Mouse (Mus musculus): ENCODE measurements around the gene Kctd17.
A peak's percentile ranks its signal among the peaks of the same experiment; 100 is the strongest.

Gene Kctd17

DNA sequence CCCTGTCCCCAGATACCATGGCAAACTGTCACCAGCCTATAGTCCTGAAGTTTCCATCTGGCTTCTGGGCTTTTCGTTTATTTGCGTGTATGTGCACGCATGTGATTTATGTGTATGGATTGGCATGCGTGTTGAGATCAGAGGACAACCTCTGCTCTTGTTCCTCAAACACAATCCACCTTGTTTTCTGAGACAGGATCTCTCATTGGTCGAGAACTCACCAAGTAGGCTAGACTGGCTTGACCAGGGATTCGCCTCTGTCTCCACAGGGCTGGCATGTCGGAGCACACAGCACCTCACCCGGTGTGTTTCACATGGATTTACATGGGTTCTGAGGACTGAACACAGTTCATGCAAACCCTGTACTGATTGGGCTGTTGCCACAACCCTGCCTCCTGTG, 14.2 kb upstream of the Kctd17 start:
- DNase-seq (ENCODE audit: low spot score in 2 of 2): no peak

DNA sequence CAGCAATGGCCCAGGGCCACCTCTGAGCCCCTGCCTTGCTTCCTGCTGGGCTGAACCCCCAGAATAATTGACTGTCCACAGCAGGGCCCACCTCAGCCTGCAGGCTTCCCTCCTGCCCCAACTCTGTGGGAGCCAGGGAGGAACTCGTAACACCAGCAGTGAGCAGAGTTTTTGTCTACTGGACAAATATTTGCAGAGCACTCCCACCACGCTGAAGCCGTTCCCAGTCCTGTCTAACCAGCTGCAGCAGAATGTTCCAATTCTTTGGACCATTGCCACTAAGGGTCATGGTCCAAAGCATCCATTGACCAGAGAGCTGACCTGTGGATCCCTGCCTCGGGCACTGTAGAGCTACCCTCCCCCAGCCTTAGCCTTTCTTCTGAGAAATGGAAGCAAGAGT, 11.4 kb upstream of the Kctd17 start:
- no peak for DNase-seq (ENCODE audit: low spot score in 2 of 2)

DNA sequence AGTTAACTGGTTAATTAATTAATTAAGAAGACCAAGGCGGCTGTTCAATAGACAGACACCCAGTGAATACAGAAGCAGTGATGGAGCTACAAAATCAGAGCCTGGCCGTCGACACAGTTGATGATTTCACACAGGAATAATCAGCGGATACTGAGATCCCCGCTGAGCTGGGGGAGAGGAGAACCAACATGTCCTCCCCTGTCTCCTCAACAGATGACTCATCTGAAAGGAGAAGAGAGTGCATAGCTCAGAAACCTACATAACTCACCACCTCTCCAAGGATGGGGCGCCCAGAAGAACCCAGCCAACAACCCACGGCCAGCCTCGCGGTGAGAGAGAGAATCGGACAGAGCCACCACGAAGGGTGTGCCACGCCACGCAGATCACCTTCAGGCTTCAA, 8.0 kb upstream of the Kctd17 start:
- no peak for DNase-seq (ENCODE audit: low spot score in 2 of 2)

DNA sequence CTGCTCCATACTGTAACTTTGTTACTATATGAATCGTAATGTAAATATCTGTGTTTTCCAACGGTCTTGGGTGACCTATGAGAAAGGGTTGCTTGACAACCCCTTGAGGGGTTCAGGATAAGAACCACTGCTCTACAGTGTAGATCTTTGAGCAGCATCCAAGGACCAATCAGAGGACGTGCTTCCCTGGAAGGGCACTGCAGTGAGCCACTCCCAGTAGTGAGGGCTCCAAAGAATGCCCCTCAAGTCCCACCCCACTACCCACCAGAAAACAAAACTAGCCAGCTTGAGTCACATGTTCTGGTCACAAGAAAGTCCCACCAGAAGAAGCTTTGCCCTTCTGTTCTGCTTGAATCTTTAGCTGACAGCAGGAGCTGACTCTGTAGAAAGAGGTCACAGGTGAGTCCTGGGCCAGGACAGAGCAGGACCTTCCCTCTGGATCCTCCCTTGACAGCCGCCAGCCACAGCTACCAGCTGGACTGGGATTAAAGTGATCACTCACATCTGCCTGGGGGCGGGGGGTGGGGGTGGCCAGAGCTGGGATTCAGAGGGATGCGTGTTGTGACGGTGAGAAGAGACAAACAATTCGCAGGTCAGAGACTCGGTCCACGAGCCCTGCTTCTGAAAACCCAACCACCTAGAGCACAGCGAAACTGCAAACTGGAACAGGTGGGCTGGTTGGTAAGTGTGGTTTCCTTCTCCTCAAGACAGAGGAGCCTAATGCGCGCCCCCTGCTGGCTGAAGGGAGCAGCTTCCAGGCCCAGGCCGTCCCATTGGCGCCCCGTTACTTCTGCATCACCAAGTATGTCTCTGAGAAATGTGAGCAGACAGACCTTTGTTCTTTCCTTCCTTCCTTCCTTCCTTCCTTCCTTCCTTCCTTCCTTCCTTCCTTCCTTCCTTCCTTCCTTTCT, 6.1 kb upstream of the Kctd17 start:
- peak in 1 of 2 experiments; percentile 66 for DNase-seq (ENCODE audit: low spot score in 2 of 2)

DNA sequence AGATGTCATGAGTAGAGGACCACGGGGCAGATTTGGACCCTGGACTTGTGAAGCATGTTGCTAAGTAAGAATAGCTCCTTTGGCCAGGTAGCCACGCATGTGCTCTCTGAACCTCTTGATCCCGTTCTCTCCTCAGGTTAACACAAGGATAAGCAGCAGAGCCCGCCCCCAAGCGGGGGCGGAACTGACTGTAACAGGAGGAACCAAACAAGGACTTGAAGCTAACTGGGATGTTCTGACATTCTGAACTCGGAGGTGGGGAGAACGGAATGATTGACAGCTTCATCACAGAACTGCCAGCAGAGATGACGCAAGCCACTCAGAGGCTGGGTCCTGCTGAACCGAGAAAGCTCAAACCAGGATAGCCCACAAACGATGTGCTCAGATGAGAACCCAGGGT, 3.9 kb upstream of the Kctd17 start:
- no peak for DNase-seq (ENCODE audit: low spot score in 2 of 2)

DNA sequence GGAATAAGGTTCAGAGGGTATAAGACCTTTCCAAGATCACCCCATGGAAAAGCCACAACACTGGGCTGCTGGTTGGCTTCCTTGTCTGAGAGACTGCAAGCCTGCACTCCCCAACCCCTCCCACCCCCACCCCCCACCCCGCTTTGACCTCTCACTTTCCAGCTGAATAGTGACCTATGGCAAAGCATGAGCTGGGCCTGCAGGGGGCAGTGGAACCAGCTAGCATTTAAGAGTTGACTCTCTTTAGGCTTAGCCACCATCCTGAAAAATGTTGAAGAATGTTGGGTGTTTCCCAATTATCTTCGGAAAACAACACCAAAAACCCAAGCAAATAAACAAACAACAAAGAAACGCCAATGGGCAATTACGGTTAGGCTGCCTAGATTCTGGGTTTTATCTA, 3.1 kb upstream of the Kctd17 start:
- DNase-seq (ENCODE audit: low spot score in 2 of 2): no peak

DNA sequence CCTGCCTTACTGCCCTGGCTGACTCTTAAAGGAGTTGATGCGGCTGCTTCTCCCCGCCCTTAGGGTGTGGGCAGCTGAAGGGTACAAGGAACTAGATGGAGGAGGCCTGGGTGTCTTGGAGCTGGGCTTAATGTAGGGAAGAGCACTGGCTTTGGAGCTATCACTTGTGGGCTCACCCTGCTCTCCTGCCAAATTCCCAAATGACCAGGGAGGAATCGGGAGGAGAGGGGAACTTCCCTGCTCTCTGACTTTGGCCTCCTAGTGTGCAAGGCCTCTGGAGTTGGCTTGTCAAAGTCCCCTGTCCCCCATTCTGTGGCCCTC, 735 bp downstream of the Kctd17 start:
- no peak for DNase-seq (ENCODE audit: low spot score in 2 of 2)

DNA sequence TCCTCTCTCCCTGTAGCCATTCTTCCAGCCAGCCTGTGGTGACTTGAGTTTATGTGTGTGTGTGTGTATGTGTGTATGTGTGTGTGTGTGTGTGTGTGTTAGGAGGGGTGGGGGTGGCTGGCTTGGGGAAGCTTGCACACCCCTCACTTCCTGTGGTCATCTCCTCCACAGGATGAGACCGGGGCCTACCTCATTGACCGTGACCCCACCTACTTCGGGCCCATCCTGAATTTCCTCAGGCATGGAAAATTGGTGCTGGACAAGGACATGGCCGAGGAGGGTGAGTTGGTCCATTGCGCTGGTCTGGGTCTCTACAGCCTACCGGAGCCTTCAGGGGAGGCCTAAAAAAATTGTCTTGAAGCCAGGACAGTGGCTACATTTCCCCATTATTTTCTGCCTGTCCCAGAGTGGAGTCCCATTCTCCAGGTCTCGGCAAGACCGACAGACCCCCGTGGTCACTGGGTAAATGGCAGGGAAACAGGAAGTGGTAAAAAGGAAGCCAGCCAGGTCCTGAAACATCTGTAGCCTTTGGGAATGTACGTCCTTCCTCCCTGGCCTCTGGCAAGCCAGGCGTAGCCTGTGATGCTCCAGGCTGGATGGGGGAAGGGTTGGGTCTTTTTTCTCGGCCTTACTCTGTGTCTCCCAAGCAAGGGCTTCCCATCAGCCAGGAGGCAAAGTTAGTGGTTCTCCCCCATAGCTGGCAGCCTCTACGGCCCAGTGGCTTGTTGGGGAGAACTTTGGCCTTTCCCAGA, 1.7 kb downstream of the Kctd17 start:
- DNase-seq (ENCODE audit: low spot score in 2 of 2): peak; percentile 52 to 67

DNA sequence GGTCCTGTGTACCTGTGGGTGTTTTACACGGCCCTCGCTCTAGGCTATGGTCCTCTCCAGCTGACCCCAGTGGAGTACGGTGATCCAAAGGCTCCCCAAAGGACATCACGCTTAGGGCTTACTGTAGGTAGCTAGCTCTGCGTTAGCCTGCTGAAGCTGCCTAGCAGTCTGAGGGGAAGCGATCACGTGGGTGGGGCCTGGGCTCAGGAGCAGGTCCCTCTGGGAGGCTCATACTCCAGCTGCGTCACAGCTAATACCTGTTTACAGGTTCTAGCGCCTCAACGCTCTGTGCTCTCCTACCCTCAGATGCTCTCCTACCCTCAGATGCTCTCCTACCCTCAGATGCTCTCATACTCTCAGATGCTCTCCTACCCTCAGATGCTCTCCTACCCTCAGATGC, 2.5 kb downstream of the Kctd17 start:
- no peak for DNase-seq (ENCODE audit: low spot score in 2 of 2)

DNA sequence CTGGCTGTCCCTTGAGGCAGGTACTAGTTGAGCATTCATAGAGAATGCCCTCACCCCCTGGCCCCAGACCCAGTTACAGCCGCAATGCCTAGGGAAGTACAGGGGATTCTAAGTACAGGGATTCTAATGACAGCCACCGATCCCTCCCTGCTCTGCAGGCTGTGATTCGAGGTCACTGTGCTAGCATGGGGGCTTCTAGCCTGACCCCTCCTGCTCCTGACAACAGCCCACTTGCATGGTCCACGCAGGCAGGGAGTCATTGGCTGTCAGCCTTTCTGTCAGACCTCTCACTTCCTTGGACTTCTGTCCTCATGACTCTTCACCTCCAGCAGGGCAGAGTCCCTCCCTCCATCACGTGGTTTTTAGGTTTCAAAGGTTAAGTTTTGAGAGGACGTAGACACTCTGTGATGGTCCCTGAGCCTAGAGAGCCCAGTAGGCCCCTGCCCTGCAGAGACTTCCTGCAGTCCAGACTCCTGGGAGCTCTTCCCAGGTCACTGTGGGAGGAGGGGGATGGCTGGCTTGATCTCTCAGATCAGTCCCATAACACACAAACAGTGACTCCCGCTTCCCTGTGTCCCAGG, 3.3 kb downstream of the Kctd17 start:
- no peak for DNase-seq (ENCODE audit: low spot score in 2 of 2)

DNA sequence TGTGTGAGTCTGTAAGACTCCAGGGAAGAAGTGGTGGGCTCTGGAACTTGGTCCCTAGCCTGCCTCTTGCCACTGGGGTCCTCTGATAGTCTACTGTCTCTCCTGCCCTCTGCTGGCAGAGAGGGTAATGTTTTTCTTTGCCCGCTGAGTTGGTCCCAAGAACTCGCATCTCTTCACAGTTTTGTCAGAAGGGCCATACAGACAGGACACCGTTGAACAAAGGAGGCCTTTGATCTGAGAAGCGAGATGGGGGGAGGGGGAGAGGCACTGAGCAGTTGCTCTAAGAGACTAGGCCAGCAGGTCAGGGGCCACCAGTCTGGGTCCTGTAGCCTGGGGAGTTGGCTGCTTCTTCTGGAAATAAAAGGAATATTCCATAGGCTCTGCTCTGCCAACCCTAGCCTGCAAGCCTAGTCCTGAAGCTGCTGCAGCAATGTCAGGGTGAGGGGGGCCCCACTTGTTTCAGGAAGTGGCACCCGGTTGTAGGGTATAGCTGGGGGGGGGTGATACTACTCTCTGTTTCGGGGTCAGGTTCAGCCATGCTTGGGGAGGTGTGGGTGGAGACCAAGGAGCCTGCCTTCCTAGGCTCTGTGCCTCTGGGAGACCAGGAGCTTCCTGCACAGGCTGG, 6.6 kb downstream of the Kctd17 start:
- no peak for DNase-seq (ENCODE audit: low spot score in 2 of 2)

DNA sequence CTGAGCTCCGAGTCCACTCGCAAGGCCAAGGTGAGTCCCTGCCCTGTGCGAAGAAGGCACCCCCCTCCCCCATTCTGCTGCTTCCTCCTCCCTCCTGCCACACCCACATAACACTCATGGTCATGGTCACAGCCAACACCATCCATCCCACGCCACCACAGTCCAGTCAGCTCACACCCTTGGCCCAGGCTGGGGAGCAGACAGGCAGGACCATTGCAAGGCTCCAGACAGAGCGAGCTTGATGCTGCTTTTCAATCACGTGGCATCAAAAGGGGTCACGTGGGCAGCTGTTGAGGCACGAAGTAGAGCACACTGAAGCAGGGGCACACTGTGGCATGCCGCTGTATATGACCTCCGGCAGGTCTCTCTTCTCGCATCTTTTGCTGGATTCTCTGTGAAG, 7.3 kb downstream of the Kctd17 start:
- DNase-seq (ENCODE audit: low spot score in 2 of 2): no peak

DNA sequence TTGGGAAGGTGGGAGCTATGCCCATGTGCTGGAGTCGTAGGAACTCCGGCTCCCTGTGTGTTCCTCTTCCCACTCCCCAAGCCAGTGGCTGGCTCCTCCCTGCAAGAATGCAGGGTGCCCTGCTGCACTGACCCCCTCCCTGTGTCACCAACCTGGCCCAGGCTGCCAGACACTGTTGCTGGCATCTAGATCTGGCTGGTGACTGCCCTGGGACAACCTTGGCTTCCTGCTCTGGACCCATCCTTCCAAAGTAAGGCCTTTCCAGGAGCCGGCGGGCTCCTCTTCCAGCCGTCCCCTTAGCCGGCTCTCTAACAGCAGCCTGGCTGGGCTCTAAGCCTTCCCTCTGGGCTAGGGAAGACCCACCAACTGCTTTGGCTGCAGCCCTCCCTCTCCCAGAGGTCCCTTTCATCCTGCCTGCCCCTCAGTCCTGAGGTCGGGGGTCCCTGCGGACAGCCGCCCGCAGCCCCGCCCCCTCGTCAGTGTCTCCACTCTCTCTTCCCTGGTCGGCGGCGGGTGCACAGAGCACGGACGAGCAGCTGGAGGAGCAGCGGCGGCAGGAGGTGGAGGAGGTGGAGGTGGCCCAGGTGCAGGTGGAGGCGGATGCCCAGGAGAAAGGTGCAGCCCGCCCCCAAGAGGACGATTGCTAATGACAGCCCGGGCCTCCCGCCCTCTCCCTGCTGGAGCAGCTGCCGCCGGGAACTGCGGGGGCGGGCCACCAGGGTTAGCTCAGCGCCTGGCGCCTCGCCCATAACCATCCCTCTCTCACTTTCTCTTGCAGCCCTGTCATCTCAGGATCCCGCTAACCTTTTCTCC, 8.2 kb downstream of the Kctd17 start:
- DNase-seq (ENCODE audit: low spot score in 2 of 2): peak; percentile 80 to 88

DNA sequence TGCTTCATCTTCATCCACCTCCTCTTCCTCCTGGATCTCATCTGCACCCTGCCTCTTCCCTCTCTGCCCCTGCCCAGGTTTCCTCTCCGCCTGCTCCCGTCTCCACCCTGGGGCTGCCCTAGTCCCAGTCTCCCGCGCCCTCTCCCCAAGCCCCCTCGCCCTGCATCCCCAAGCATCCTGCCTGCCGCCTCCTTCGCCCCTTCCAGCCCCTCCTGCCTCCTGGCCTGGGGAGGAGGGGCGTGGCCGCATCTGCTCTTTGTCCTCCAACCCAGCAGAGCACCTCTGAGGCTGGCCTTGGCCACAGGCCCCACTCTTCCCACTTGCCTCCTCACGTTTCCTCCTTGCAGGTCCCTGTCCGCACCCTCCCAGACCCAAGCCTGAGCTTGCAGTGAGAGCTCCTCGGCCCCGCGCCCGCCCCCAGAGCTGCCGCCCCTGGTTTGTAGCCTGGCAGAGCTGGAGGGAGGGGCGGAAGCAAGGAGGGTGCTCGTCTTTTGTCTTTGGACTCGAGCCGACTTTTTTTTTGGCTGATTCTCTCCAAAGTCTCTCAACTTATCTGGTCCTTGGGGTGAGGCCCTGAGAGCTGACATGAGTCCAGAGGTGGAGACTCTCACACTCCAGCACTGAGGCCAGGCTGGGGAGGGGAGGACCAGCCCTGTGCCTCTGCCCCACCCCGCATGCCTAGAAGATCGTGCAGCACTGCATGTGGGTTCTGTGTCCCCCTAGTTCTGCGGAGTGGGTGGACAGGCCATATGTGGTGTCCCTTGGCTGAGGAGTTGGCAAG, 9.1 kb downstream of the Kctd17 start:
- peak; percentile 71 to 76 for DNase-seq (ENCODE audit: low spot score in 2 of 2)

DNA sequence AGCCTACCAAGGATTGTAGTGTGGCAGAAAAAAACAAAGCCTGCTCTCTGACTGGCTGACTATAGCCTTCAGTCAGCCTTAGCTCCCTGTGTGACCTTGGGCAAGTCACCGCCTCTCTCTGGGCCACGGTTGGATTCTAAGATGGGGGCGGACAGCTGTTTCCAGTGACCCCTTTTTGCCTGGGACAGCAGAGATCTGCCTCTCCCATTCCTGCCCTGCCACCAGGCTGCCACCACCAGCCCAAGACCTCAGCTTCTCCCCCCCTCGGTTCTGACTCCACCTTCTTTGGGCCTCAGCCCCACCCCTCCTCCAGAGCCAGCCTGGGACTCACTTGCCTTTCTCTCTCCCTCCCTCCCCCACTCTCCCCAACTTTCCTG, 9.6 kb downstream of the Kctd17 start:
- DNase-seq (ENCODE audit: low spot score in 2 of 2): no peak

DNA sequence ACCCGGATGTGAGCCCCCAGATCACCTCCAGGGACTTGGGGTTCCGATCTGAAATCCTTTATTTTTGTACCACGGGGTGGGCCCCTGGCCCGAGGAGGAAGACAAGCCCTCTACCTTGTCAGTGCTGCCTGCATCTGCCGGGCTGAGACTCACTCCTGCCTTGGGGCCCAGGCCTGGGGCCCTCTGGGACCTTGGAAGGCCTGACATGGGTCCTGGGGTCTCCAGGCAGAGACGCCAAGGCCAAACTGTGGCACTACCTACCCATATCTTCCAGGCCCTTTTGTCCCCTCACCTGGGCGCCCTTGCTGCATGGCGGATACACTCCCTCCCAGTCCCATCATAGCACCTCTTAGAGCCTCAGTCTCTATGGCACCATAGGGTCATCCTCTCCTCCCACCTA, 10.1 kb downstream of the Kctd17 start:
- DNase-seq (ENCODE audit: low spot score in 2 of 2): no peak

DNA sequence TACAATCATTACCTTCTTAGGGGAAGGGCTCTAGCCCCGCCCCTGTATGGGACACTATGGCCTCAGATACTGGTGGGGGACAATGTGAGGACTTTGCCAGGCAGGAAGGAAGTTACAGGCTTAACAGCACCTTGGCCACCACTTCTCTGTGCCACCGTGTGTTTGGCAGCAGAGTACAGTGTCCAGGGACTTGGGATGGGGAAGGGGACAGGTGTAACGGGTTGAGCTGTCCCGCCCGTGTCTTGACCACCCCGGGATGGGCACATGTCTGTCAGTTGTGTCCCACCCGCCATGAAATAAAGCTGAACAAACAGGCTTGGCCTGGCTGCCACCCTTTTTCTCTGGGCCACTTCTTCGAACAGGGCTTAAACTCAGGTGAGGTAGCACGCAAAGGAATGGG, 10.6 kb downstream of the Kctd17 start:
- no peak for DNase-seq (ENCODE audit: low spot score in 2 of 2)

DNA sequence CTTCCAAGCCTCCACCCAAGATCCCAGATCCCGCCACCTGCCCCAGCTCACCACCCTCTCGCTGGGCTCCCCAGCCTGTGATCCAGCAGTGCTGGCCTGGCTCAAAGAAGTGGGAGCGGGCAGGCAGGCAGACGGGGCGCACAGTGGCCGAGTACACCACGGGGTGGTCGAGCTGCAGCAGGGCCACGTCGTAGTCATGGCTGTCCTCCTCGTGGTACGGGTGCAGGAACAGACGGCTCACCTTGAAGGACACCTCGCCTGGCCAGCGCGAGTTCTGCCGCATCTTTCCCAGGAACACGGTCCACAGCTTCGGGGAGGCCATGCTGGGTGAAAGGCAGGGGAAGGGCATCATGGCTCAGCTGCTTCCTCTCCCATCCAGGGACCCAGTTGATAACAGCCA, 13.9 kb downstream of the Kctd17 start:
- DNase-seq (ENCODE audit: low spot score in 2 of 2): no peak

DNA sequence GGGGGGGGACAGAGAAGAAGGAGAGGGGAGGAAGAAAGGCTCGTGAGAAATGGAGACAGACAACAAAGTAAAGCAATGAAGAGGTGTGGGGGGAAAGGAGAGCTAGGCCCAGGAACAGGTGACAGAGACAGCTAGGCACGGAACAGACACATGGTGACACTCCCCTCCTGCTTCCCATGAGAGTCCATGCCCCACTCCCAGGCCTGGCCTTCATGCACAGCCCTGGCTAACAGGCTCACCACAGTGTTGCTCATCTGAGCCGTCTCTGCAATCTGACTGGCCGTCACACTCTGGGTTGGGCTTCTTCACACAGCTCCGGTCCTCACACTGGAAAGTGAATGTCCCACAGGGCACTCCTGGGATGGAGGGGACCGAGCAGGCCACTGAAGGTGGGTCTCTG, 15.5 kb downstream of the Kctd17 start:
- no peak for DNase-seq (ENCODE audit: low spot score in 2 of 2)

DNA sequence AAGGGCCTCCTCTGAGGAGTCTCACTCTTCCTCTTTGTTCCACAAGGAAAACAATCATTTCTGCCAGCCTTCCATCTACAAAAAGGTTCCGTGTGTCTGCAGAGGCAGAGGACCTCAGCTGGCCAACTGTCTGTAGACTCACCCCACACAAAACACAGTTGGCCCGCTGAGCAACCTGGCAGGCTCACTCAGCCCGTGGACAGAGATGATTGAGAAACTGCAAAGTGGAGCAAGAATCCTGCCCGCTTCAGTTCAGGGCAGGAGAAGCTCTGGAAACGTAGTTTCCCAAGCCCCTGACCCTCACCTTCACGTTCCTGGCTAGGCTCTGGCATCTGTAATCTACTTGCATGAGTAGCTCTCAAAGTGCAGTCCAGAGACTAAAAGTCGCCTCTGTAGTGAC, 18.8 kb downstream of the Kctd17 start:
- no peak for DNase-seq (ENCODE audit: low spot score in 2 of 2)
